Mouse (Mus musculus): ENCODE measurements around the gene Vamp5. TPM values are rescaled to one million over a fixed set of nuclear protein-coding genes. Genes with fewer than 3 reads are reported as not detected.

Gene Vamp5
- polyA plus RNA-seq, 1 experiment from 2014 or later: 40.5 TPM

- H3K27ac ChIP-seq: no peak overlapping the region
- H3K27me3 ChIP-seq (ENCODE audit: insufficient read depth, poor library complexity, severe bottlenecking): no peaks in the 10 kb centered on the region
Measured at GRCm38 (mm10) chr6:72387816-72388215, 7.5 kb upstream of the Vamp5 start.

DNA sequence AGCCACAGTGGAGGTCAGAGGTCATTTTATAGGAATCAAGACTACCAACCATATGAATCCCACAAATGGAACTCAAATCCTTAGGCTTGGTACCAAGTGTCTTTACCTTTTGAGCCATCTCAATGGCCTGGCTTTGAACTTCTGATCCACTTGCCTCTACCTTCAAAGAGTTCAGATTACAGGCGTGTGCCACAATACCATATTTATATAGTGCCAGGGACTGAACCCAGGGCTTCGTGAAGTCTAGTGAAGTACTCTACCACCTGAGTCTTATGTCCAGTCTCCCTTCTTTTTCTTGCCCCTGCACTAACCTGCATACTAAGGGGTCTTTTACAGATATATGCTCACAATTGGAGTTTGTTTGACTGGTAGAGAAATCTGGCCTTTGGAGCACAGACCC, 6.3 kb upstream of the Vamp5 start:
- no peak overlapping the region for H3K4me3 ChIP-seq
- H3K27ac ChIP-seq: no peak overlapping the region
- H3K36me3 ChIP-seq: peaks cover 36% of the 10 kb centered on the region
- no peak for DNase-seq (ENCODE audit: low spot score)
- peaks cover 34% of the 10 kb centered on the region for H3K4me1 ChIP-seq
- H3K27me3 ChIP-seq (ENCODE audit: insufficient read depth, poor library complexity, severe bottlenecking): no peaks in the 10 kb centered on the region
- 93% methylated on average over 2 of the region's 2 CpGs for WGBS
- H3K9me3 ChIP-seq: no peaks in the 10 kb centered on the region

More at GRCm38 (mm10) chr6:72387816-72388215, 7.5 kb upstream of the Vamp5 start:
- WGBS: 86% methylated on average over 3 of the region's 3 CpGs
- H3K36me3 ChIP-seq: peaks cover 36% of the 10 kb centered on the region
- no peak for DNase-seq (ENCODE audit: low spot score)
- no peak overlapping the region for H3K4me3 ChIP-seq
- H3K9me3 ChIP-seq: no peaks in the 10 kb centered on the region
- peaks cover 34% of the 10 kb centered on the region for H3K4me1 ChIP-seq

GRCm38 (mm10) chr6:72385258-72385657, 5.0 kb upstream of the Vamp5 start:
- H3K4me1 ChIP-seq: peaks cover 28% of the 10 kb centered on the region
- H3K27me3 ChIP-seq (ENCODE audit: insufficient read depth, poor library complexity, severe bottlenecking): no peaks in the 10 kb centered on the region
- H3K4me3 ChIP-seq: no peak overlapping the region
- H3K36me3 ChIP-seq: peaks cover 36% of the 10 kb centered on the region
- 68% methylated on average over 4 of the region's 4 CpGs for WGBS
- H3K9me3 ChIP-seq: no peaks in the 10 kb centered on the region
- no peak for DNase-seq (ENCODE audit: low spot score)
- no peak overlapping the region for H3K27ac ChIP-seq

DNA sequence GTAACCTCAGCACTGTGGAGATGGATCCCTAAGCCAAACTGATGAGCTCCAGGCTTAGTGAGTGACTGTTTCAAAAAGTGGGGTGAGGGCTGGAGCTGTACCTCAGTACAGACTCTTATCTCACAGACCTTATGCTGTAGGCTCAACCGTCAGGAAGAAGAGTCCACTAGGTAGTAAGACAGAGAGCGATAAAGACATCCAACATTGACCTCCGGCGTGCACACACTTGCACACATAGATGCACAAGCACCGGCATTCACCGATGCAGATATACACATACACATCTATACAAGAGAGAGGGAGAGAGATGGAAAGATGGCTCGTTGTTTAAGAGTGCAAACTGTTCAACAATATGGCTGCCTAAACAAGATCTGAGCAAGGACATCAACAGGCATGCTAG, 3.7 kb upstream of the Vamp5 start:
- DNase-seq (ENCODE audit: low spot score): no peak
- Histone ChIP-seq H3K27ac (no peak overlapping the region), H3K4me1 (peaks cover 21% of the 10 kb centered on the region), H3K27me3 (ENCODE audit: insufficient read depth, poor library complexity, severe bottlenecking) (peaks cover 5% of the 10 kb centered on the region; the same call in 1 of the 2 replicates), H3K36me3 (peaks cover 35% of the 10 kb centered on the region), H3K4me3 (no peak overlapping the region), H3K9me3 (no peaks in the 10 kb centered on the region)
- WGBS: 86% methylated on average over 7 of the region's 7 CpGs

- WGBS: 83% methylated on average over 6 of the region's 6 CpGs
- no peak for DNase-seq (ENCODE audit: low spot score)
- Histone ChIP-seq H3K36me3 (peaks cover 32% of the 10 kb centered on the region), H3K4me3 (no peak overlapping the region), H3K9me3 (no peaks in the 10 kb centered on the region), H3K4me1 (peaks cover 14% of the 10 kb centered on the region), H3K27ac (peak overlapping the region; percentile 32; the same call in 1 of the 2 replicates), H3K27me3 (ENCODE audit: insufficient read depth, poor library complexity, severe bottlenecking) (peaks cover 5% of the 10 kb centered on the region; the same call in 1 of the 2 replicates)
Measured at GRCm38 (mm10) chr6:72383142-72383820, 3.0 kb upstream of the Vamp5 start.

GRCm38 (mm10) chr6:72382494-72382893, 2.2 kb upstream of the Vamp5 start:
- Histone ChIP-seq H3K27me3 (ENCODE audit: insufficient read depth, poor library complexity, severe bottlenecking) (peaks cover 5% of the 10 kb centered on the region; the same call in 1 of the 2 replicates), H3K9me3 (no peaks in the 10 kb centered on the region), H3K27ac (no peak overlapping the region), H3K4me3 (no peak overlapping the region), H3K36me3 (peaks cover 29% of the 10 kb centered on the region), H3K4me1 (peaks cover 10% of the 10 kb centered on the region)
- 77% methylated on average over 6 of the region's 6 CpGs for WGBS
- DNase-seq (ENCODE audit: low spot score): no peak

GRCm38 (mm10) chr6:72379377-72380130, 714 bp downstream of the Vamp5 start:
- Histone ChIP-seq H3K9me3 (no peaks in the 10 kb centered on the region), H3K4me1 (peaks cover 10% of the 10 kb centered on the region), H3K4me3 (peak overlapping the region; percentile 69), H3K27me3 (ENCODE audit: insufficient read depth, poor library complexity, severe bottlenecking) (peaks cover 5% of the 10 kb centered on the region; the same call in 1 of the 2 replicates), H3K36me3 (peaks cover 6% of the 10 kb centered on the region; the same call in 1 of the 2 replicates), H3K27ac (peak overlapping the region; percentile 88)
- WGBS: 26% methylated on average over 7 of the region's 7 CpGs
- DNase-seq (ENCODE audit: low spot score): no peak

GRCm38 (mm10) chr6:72378510-72379234, 1.6 kb downstream of the Vamp5 start:
- Histone ChIP-seq H3K36me3 (no peaks in the 10 kb centered on the region), H3K4me3 (peak overlapping the region; percentile 69; the same call in 1 of the 2 replicates), H3K4me1 (peaks cover 17% of the 10 kb centered on the region), H3K27ac (no peak overlapping the region), H3K27me3 (ENCODE audit: insufficient read depth, poor library complexity, severe bottlenecking) (peaks cover 5% of the 10 kb centered on the region; the same call in 1 of the 2 replicates), H3K9me3 (no peaks in the 10 kb centered on the region)
- WGBS: 85% methylated on average over 8 of the region's 8 CpGs
- DNase-seq (ENCODE audit: low spot score): no peak

- 72% methylated on average over 15 of the region's 15 CpGs for WGBS
- H3K27ac ChIP-seq: 0 out of 2 replicates have a peak overlapping the region, but pooled peaks have one; percentile 67
- no peak overlapping the region for H3K4me3 ChIP-seq
Measured at GRCm38 (mm10) chr6:72374820-72375563, 5.3 kb downstream of the Vamp5 start.

DNA sequence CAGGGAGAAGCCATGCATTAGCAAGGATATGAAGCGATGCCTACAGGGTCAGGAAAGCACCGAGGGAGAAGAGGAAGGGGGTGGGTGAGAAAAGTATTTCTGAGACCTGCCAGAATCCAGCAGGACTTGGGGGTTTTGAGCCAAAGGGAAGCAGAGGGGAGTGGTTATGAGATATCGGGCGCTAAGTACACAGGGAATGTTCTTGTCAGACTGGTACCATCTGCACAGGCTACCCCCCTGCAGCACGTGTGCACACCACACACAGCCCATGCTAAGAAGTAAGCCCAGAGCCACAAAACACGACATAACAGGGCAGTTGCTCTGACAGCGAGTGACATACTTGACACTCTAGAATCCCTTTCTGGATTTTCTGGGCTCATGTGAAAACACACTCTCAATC, 6.1 kb downstream of the Vamp5 start:
- no peak for DNase-seq (ENCODE audit: low spot score)
- Histone ChIP-seq H3K27ac (peak overlapping the region; percentile 49; the same call in 1 of the 2 replicates), H3K36me3 (0 out of 2 replicates have a peak, but pooled peaks cover 1% of the 10 kb centered on the region), H3K4me3 (no peak overlapping the region), H3K27me3 (ENCODE audit: insufficient read depth, poor library complexity, severe bottlenecking) (peaks cover under 1% of the 10 kb centered on the region; the same call in 1 of the 2 replicates), H3K9me3 (no peaks in the 10 kb centered on the region), H3K4me1 (peaks cover 43% of the 10 kb centered on the region)
- WGBS: 47% methylated on average over 7 of the region's 7 CpGs

More at GRCm38 (mm10) chr6:72374820-72375563, 5.3 kb downstream of the Vamp5 start:
- H3K4me1 ChIP-seq: peaks cover 41% of the 10 kb centered on the region
- H3K9me3 ChIP-seq: no peaks in the 10 kb centered on the region
- H3K36me3 ChIP-seq: no peaks in the 10 kb centered on the region
- H3K27me3 ChIP-seq (ENCODE audit: insufficient read depth, poor library complexity, severe bottlenecking): peaks cover 5% of the 10 kb centered on the region; the same call in 1 of the 2 replicates
- DNase-seq (ENCODE audit: low spot score): no peak

GRCm38 (mm10) chr6:72373184-72373583, 7.1 kb downstream of the Vamp5 start:
- H3K4me1 ChIP-seq: peaks cover 43% of the 10 kb centered on the region
- 0 out of 2 replicates have a peak, but pooled peaks cover 6% of the 10 kb centered on the region for H3K36me3 ChIP-seq
- H3K9me3 ChIP-seq: no peaks in the 10 kb centered on the region
- peak overlapping the region; percentile 49; the same call in 1 of the 2 replicates for H3K27ac ChIP-seq
- WGBS: 90% methylated on average over 4 of the region's 4 CpGs
- H3K4me3 ChIP-seq: no peak overlapping the region
- DNase-seq (ENCODE audit: low spot score): no peak
- no peaks in the 10 kb centered on the region for H3K27me3 ChIP-seq (ENCODE audit: insufficient read depth, poor library complexity, severe bottlenecking)

DNA sequence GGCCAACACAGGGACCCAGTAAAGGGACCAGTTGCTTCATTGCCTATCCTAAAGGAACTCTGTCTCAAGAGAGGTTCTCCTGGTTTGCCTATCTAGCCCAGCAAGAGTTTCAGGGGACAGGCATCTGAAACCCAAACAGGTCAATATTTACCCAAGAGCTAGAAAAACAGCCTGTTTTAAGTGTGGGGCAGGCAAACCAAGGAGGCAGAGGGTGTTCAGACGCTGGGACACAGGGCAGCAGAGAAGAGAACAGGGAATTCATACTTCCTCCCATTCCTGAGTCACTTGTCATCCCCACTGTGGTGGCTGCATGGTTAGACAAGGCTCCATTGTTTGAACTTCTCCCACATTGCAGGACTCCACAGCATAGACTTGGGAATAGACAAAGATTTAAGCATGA, 8.7 kb downstream of the Vamp5 start:
- 9% methylated on average over 1 of the region's 1 CpGs for WGBS
- Histone ChIP-seq H3K9me3 (no peaks in the 10 kb centered on the region), H3K4me1 (peaks cover 43% of the 10 kb centered on the region), H3K36me3 (0 out of 2 replicates have a peak, but pooled peaks cover 6% of the 10 kb centered on the region), H3K4me3 (0 out of 2 replicates have a peak overlapping the region, but pooled peaks have one; percentile 15), H3K27me3 (ENCODE audit: insufficient read depth, poor library complexity, severe bottlenecking) (no peaks in the 10 kb centered on the region), H3K27ac (peak overlapping the region; percentile 72)
- DNase-seq (ENCODE audit: low spot score): no peak
